Mouse (Mus musculus) liver, embryonic 16.5 days (tissue): ENCODE measurements around the gene Scn8a. TPM values are rescaled to one million over a fixed set of nuclear protein-coding genes. Genes with fewer than 3 reads are reported as not detected.

ENCODE experiments used
- ATAC-seq: fragments of 200-750 bp; cut with Nextera tagmentation; 2 replicates; pipeline ENCODE4 v1.8.0; 2017; ENCODE audit warnings: low read depth, mild to moderate bottlenecking, moderate number of reproducible peaks, moderate library complexity
- H3K27ac ChIP-seq: fragments of 300-500 bp; sonication (generic); 2 replicates; pipeline ENCODE4 v1.5.1; 2014; ENCODE audit warnings: mild to moderate bottlenecking, low read length
- H3K27me3 ChIP-seq: fragments of 300-500 bp; sonication (generic); 2 replicates; pipeline ENCODE4 v1.6.1; 2014; ENCODE audit warnings: low read depth, low read length, mixed read lengths; ENCODE audit not compliant: control insufficient read depth, insufficient read depth
- H3K36me3 ChIP-seq: fragments of 300-500 bp; sonication (generic); 2 replicates; pipeline ENCODE4 v1.6.1; 2014; ENCODE audit warnings: mild to moderate bottlenecking; ENCODE audit not compliant: control insufficient read depth, insufficient read depth
- H3K4me1 ChIP-seq: fragments of 300-500 bp; sonication (generic); 2 replicates; pipeline ENCODE4 v1.6.1; 2014; ENCODE audit warnings: low read depth, low read length, mixed read lengths; ENCODE audit not compliant: control insufficient read depth
- H3K4me2 ChIP-seq: fragments of 300-500 bp; sonication (generic); 2 replicates; pipeline ENCODE4 v1.6.1; 2014; ENCODE audit warnings: low read depth, low read length, mixed read lengths
- H3K4me3 ChIP-seq: fragments of 300-500 bp; sonication (generic); 2 replicates; pipeline ENCODE4 v1.5.1; 2014; ENCODE audit warnings: low read depth, mild to moderate bottlenecking, low read length
- H3K9ac ChIP-seq: fragments of 300-500 bp; sonication (generic); 2 replicates; pipeline ENCODE4 v1.6.1; 2014; ENCODE audit warnings: low read depth, low read length
- H3K9me3 ChIP-seq: fragments of 300-500 bp; sonication (generic); replicated peaks from 2 replicates; pipeline ENCODE4 v1.6.1; 2016; ENCODE audit warnings: low read length; ENCODE audit not compliant: control insufficient read depth
- WGBS: fragments of 180-500 bp; shearing (Covaris S2); extraction: QIAGEN DNeasy Blood & Tissue Kit; methylation state at CpG from one replicate; pipeline ENCODE4 v1.1.7; 2014; ENCODE audit not compliant: insufficient replicate concordance; 5-methylcytosine and 5-hydroxymethylcytosine counted together
- polyA plus RNA-seq: library from polyadenylated mRNA; unstranded; fragments of >200 nt; fragmentation: Nextera tagmentation; extraction: Ambion mirVana; gene quantifications from 2 replicates; pipeline ENCODE4 v1.2.1, GENCODE M21; 2015

Scn8a gene
- polyA plus RNA-seq, 1 experiment from 2014 or later = 0.72 TPM

- no peak overlapping the region for H3K4me3 ChIP-seq
- no peak overlapping the region for H3K9ac ChIP-seq
- H3K27ac ChIP-seq = no peak overlapping the region
- H3K9me3 ChIP-seq = no peaks in the 10 kb centered on the region
- no peaks in the 10 kb centered on the region for H3K36me3 ChIP-seq
- H3K4me1 ChIP-seq = no peaks in the 10 kb centered on the region
- 33% methylated on average over 8 of the region's 8 CpGs for WGBS
- H3K27me3 ChIP-seq = no peaks in the 10 kb centered on the region
- ATAC-seq = no peak
- H3K4me2 ChIP-seq = no peak overlapping the region
Measured at GRCm38 (mm10) chr15:100952854-100953253, 83.2 kb downstream of the Scn8a start.

- WGBS = 69% methylated on average over 7 of the region's 7 CpGs
- H3K27me3 ChIP-seq = no peaks in the 10 kb centered on the region
- no peaks in the 10 kb centered on the region for H3K9me3 ChIP-seq
- H3K4me2 ChIP-seq = no peak overlapping the region
- H3K27ac ChIP-seq = no peak overlapping the region
- no peak overlapping the region for H3K9ac ChIP-seq
- H3K4me1 ChIP-seq = no peaks in the 10 kb centered on the region
- no peaks in the 10 kb centered on the region for H3K36me3 ChIP-seq
- no peak overlapping the region for H3K4me3 ChIP-seq
- ATAC-seq = no peak
Measured at GRCm38 (mm10) chr15:100953955-100954354, 84.3 kb downstream of the Scn8a start.

DNA sequence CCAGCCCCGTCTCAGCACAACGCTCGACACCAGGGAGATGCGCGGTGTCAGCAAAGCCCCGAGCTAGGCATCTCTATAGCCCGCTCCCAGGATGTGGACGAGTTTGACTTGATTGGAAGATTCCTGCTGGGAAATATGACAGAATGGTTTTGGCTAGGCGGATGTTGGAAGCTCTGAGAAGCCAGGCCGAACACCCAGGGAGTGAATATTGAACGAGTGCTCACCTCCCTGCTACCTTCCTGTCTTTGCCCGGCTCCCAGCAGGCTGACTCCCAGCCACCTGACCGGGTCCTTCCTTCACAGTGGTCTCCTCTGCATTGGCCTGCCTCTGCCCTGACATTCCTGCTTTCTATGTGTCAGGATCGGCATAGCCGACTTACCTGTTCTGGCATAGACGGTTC lies 85.1 kb downstream of the Scn8a start:
- WGBS = 71% methylated on average over 16 of the region's 16 CpGs
- no peaks in the 10 kb centered on the region for H3K36me3 ChIP-seq
- H3K27me3 ChIP-seq = no peaks in the 10 kb centered on the region
- no peak overlapping the region for H3K4me2 ChIP-seq
- H3K9ac ChIP-seq = no peak overlapping the region
- no peaks in the 10 kb centered on the region for H3K9me3 ChIP-seq
- no peak overlapping the region for H3K27ac ChIP-seq
- ATAC-seq = no peak
- no peak overlapping the region for H3K4me3 ChIP-seq
- no peaks in the 10 kb centered on the region for H3K4me1 ChIP-seq

DNA sequence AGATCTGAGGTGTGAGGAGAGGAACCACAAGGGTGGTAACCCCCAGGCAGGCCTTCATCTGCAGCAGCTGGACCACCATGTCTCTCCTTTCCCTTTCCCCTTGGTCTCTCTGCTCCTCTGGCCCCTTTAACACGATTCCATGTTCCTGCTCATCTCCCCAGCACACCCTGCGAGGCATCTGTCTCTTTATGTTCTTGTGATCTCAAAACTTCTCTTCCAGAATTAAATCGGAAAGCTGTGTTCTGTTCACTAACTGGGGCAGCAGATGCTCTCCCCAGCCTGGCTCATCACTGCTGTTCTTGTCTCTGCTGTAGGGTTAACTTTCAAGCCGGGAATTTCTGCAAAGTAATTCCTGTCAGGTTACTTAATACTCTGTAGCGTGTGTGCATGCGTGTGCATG lies 91.3 kb downstream of the Scn8a start:
- no peaks in the 10 kb centered on the region for H3K36me3 ChIP-seq
- no peaks in the 10 kb centered on the region for H3K9me3 ChIP-seq
- no peak overlapping the region for H3K4me2 ChIP-seq
- WGBS = 68% methylated on average over 6 of the region's 6 CpGs
- H3K4me3 ChIP-seq = no peak overlapping the region
- no peak overlapping the region for H3K9ac ChIP-seq
- H3K27ac ChIP-seq = no peak overlapping the region
- no peaks in the 10 kb centered on the region for H3K4me1 ChIP-seq
- no peaks in the 10 kb centered on the region; the same call in 1 of the 2 replicates for H3K27me3 ChIP-seq
- ATAC-seq = no peak

- Histone ChIP-seq H3K27me3 (no peaks in the 10 kb centered on the region; the same call in 1 of the 2 replicates), H3K9me3 (no peaks in the 10 kb centered on the region), H3K4me2 (no peak overlapping the region), H3K4me1 (no peaks in the 10 kb centered on the region), H3K9ac (no peak overlapping the region), H3K36me3 (no peaks in the 10 kb centered on the region), H3K27ac (no peak overlapping the region), H3K4me3 (no peak overlapping the region)
- 63% methylated on average over 4 of the region's 4 CpGs for WGBS
- ATAC-seq = no peak
Measured at GRCm38 (mm10) chr15:100961561-100961960, 91.9 kb downstream of the Scn8a start.

DNA sequence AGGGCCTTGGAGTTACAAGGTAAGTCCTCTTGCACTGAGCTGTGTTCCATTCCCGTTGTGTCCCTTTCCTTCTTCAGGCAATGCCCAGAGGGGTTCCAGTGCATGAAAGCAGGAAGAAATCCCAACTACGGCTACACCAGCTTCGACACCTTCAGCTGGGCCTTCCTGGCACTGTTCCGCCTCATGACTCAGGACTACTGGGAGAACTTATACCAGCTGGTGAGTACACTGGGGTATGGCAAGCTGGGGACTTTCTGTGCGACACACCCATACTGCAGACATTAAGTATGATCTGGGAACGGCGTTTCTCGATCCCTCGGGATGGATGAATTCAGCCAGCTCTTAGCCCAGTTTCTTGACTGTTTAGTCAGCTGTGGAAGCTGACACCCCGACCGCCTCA lies 101.8 kb downstream of the Scn8a start:
- Histone ChIP-seq H3K4me3 (no peak overlapping the region), H3K27ac (no peak overlapping the region)

GRCm38 (mm10) chr15:100972795-100973194 lies 103.1 kb downstream of the Scn8a start:
- H3K4me2 ChIP-seq = no peak overlapping the region
- no peak overlapping the region for H3K9ac ChIP-seq
- 32% methylated on average over 11 of the region's 11 CpGs for WGBS
- no peak overlapping the region for H3K27ac ChIP-seq
- no peak for ATAC-seq
- H3K9me3 ChIP-seq = no peaks in the 10 kb centered on the region
- H3K4me3 ChIP-seq = no peak overlapping the region
- H3K4me1 ChIP-seq = no peaks in the 10 kb centered on the region
- H3K36me3 ChIP-seq = no peaks in the 10 kb centered on the region
- no peaks in the 10 kb centered on the region for H3K27me3 ChIP-seq

More for the DNA sequence above, 101.8 kb downstream of the Scn8a start:
- Histone ChIP-seq H3K4me1 (no peaks in the 10 kb centered on the region), H3K9ac (no peak overlapping the region), H3K9me3 (no peaks in the 10 kb centered on the region), H3K36me3 (no peaks in the 10 kb centered on the region), H3K4me2 (no peak overlapping the region), H3K27me3 (no peaks in the 10 kb centered on the region)
- 59% methylated on average over 11 of the region's 11 CpGs for WGBS
- no peak for ATAC-seq

DNA sequence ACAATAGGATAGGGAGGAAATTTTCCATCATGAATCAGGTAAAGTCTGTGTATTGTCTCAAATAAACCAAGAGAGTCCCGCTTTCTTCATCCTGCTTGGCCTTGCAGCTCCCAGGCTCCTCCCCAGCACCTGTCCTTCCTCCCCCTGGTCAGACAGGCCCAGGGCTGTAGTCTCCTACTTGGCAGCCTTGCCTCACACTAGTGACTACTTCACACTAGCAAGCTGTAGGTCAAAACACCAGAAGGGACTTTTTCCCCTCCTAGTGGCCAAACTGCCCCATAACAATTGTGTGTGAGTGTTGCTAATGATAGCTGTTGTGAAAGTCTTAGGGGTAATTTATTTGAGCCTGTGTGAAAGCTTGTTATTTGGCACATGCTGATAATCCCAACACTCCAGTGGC lies 105.0 kb downstream of the Scn8a start:
- whole genome bisulfite sequencing = 61% methylated on average over 1 of the region's 1 CpGs

DNA sequence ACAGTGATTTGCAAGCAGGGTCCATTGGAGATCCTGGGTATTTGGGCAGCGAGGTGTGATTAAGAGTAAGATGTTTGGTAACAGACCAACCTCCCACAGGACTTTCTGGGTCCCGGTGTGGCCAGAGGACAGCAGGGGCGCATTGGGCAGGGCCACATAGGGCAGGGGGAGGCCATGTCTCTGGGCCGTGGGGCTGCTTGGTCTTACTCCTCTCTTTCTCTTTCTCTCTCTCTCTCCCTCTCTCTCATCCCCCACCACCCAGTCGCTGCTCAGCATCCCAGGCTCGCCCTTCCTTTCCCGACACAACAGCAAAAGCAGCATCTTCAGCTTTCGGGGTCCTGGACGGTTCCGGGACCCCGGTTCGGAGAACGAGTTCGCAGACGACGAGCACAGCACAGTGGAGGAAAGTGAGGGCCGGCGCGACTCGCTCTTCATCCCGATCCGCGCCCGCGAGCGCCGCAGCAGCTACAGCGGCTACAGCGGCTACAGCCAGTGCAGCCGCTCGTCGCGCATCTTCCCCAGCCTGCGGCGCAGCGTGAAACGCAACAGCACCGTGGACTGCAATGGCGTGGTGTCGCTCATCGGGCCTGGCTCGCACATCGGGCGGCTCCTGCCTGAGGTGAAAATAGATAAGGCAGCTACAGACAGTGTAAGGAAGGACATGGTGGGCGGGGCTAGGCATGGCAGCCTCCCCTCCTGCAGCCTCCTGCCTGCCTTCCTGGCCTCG lies 113.9 kb downstream of the Scn8a start:
- Histone ChIP-seq H3K4me1 (no peaks in the 10 kb centered on the region), H3K9me3 (no peaks in the 10 kb centered on the region), H3K4me3 (peak overlapping the region; percentile 45), H3K9ac (no peak overlapping the region), H3K27ac (no peak overlapping the region), H3K36me3 (no peaks in the 10 kb centered on the region), H3K4me2 (peak overlapping the region; percentile 55), H3K27me3 (peaks cover 31% of the 10 kb centered on the region)
- ATAC-seq = no peak
- WGBS = under 1% methylated on average over 46 of the region's 46 CpGs

More for the DNA sequence above, 105.0 kb downstream of the Scn8a start:
- Histone ChIP-seq H3K4me1 (no peaks in the 10 kb centered on the region), H3K9me3 (no peaks in the 10 kb centered on the region), H3K4me3 (no peak overlapping the region), H3K27ac (no peak overlapping the region), H3K9ac (no peak overlapping the region), H3K4me2 (no peak overlapping the region), H3K36me3 (no peaks in the 10 kb centered on the region), H3K27me3 (no peaks in the 10 kb centered on the region)
- no peak for ATAC-seq
